8 mouse cellular contexts compared by ENCODE assay signal in genomic region chr5:149185806-149186205, GRCm38 (mm10). TPM values are rescaled to one million over a fixed set of nuclear protein-coding genes. Genes with fewer than 3 reads are reported as not detected.
DNase-seq lines count a peak whose midpoint lies in the region; ATAC-seq lines count a peak whose summit lies in the region.

No protein-coding gene starts in this region.

- DNase-seq in lung, adult 18-20 months, result no peak
- no peak for DNase-seq in layer of hippocampus, postnatal 25 days (ENCODE audit: extremely low spot score in 1 of 2, low spot score in 1 of 2)
- no peak for DNase-seq in B cell, adult 2 months
- DNase-seq in yolk sac, embryonic 10.5 days (ENCODE audit: low spot score), result no peak

- H3K27me3 ChIP-seq in lung, embryonic 16.5 days (ENCODE audit: control insufficient read depth, insufficient read depth, low read depth, low read length), result no peaks in the 10 kb centered on the region
- no peaks in the 10 kb centered on the region for H3K27me3 ChIP-seq in forebrain, embryonic 13.5 days
- H3K27me3 ChIP-seq in limb, embryonic 13.5 days, result no peaks in the 10 kb centered on the region
- no peaks in the 10 kb centered on the region for H3K27me3 ChIP-seq in stomach, embryonic 14.5 days (ENCODE audit: control insufficient read depth, insufficient read depth, low read length)

- H3K9me3 ChIP-seq in lung, embryonic 16.5 days (ENCODE audit: control insufficient read depth, low read length), result no peaks in the 10 kb centered on the region
- no peaks in the 10 kb centered on the region for H3K9me3 ChIP-seq in forebrain, embryonic 13.5 days (replicated peaks)
- H3K9me3 ChIP-seq in limb, embryonic 13.5 days, result no peaks in the 10 kb centered on the region
- no peaks in the 10 kb centered on the region for H3K9me3 ChIP-seq in stomach, embryonic 14.5 days (ENCODE audit: control insufficient read depth, low read depth, low read length)

- H3K4me1 ChIP-seq in lung, embryonic 16.5 days (replicated peaks; ENCODE audit: control insufficient read depth, insufficient read depth, low read length), result peaks cover 15% of the 10 kb centered on the region
- H3K4me1 ChIP-seq in forebrain, embryonic 13.5 days, result peaks cover 20% of the 10 kb centered on the region
- H3K4me1 ChIP-seq in limb, embryonic 13.5 days, result peaks cover 21% of the 10 kb centered on the region
- H3K4me1 ChIP-seq in stomach, embryonic 14.5 days (ENCODE audit: control insufficient read depth, insufficient read depth, low read length), result peaks cover 12% of the 10 kb centered on the region

- H3K4me3 ChIP-seq in lung, embryonic 16.5 days (ENCODE audit: low read length), result peak overlapping the region; percentile 89
- peak overlapping the region; percentile 88 for H3K4me3 ChIP-seq in forebrain, embryonic 13.5 days
- peak overlapping the region; percentile 84 for H3K4me3 ChIP-seq in limb, embryonic 13.5 days
- H3K4me3 ChIP-seq in stomach, embryonic 14.5 days (ENCODE audit: low read depth, low read length), result peak overlapping the region; percentile 73

- peaks cover 18% of the 10 kb centered on the region for H3K36me3 ChIP-seq in lung, embryonic 16.5 days (ENCODE audit: control insufficient read depth, insufficient read depth, low read length)
- H3K36me3 ChIP-seq in forebrain, embryonic 13.5 days (ENCODE audit: poor library complexity, severe bottlenecking), result peaks cover 20% of the 10 kb centered on the region
- H3K36me3 ChIP-seq in limb, embryonic 13.5 days, result peaks cover 20% of the 10 kb centered on the region
- H3K36me3 ChIP-seq in stomach, embryonic 14.5 days (ENCODE audit: control insufficient read depth, insufficient read depth, low read length), result peaks cover 20% of the 10 kb centered on the region

- H3K9ac ChIP-seq in lung, embryonic 16.5 days (ENCODE audit: low read length), result peak overlapping the region; percentile 88; the same call in 1 of the 2 replicates
- peak overlapping the region; percentile 89 for H3K9ac ChIP-seq in forebrain, embryonic 13.5 days
- H3K9ac ChIP-seq in limb, embryonic 13.5 days, result peak overlapping the region; percentile 83
- peak overlapping the region; percentile 73; the same call in 1 of the 2 replicates for H3K9ac ChIP-seq in stomach, embryonic 14.5 days (replicated peaks; ENCODE audit: low read depth, low read length)

- peak overlapping the region; percentile 93 for H3K4me2 ChIP-seq in lung, embryonic 16.5 days (ENCODE audit: low read depth, low read length)
- peak overlapping the region; percentile 71 for H3K4me2 ChIP-seq in forebrain, embryonic 13.5 days
- H3K4me2 ChIP-seq in limb, embryonic 13.5 days (replicated peaks), result peak overlapping the region; percentile 77
- H3K4me2 ChIP-seq in stomach, embryonic 14.5 days (replicated peaks; ENCODE audit: low read depth, low read length), result peak overlapping the region; percentile 75

- WGBS in lung, embryonic 16.5 days, result 51% methylated on average over 3 of the region's 3 CpGs
- WGBS in forebrain, embryonic 13.5 days, result 78% methylated on average over 3 of the region's 3 CpGs
- WGBS in limb, embryonic 13.5 days, result 79% methylated on average over 3 of the region's 3 CpGs
- WGBS in stomach, embryonic 14.5 days, result 70% methylated on average over 3 of the region's 3 CpGs

- ATAC-seq in lung, embryonic 16.5 days (ENCODE audit: low read depth), result no peak
- ATAC-seq in forebrain, embryonic 13.5 days, result no peak
- no peak for ATAC-seq in limb, embryonic 13.5 days (ENCODE audit: low FRiP score, low read depth)
- no peak for ATAC-seq in stomach, embryonic 14.5 days (ENCODE audit: insufficient number of reproducible peaks, insufficient read depth, low FRiP score, low read depth)

- no peak overlapping the region for H3K27ac ChIP-seq in lung, embryonic 16.5 days (ENCODE audit: low read length)
- H3K27ac ChIP-seq in forebrain, embryonic 13.5 days, result no peak overlapping the region
- H3K27ac ChIP-seq in limb, embryonic 13.5 days, result no peak overlapping the region
- no peak overlapping the region for H3K27ac ChIP-seq in stomach, embryonic 14.5 days (ENCODE audit: low read length)

RNA-seq across cellular contexts. Expression of gene Hmgb1, which starts 1.5 kb away (rescaled TPM):
- 1,316 and 1,601 TPM in 2 replicates for polyA plus RNA-seq in lung, embryonic 16.5 days (2015; fragmentation: Nextera tagmentation; extraction: Ambion mirVana)
- 1,631 and 1,827 TPM in 2 replicates for polyA plus RNA-seq in forebrain, embryonic 13.5 days (2015; fragmentation: Nextera tagmentation; extraction: Ambion mirVana)
- 1,754 and 1,889 TPM in 2 replicates for polyA plus RNA-seq in limb, embryonic 13.5 days (2015; fragmentation: Nextera tagmentation; extraction: Ambion mirVana)
- polyA plus RNA-seq in stomach, embryonic 14.5 days (2014; fragmentation: Nextera tagmentation; extraction: Ambion mirVana), result 1,555 and 1,628 TPM in 2 replicates
- total RNA-seq in layer of hippocampus, postnatal 25 days (2021), result 100 to 1,000 TPM; 139 to 159 TPM

RNA-seq across cellular contexts. Expression of gene Uspl1, which starts 1.7 kb away (rescaled TPM):
- 32.7 and 37.5 TPM in 2 replicates for polyA plus RNA-seq in lung, embryonic 16.5 days (2015; fragmentation: Nextera tagmentation; extraction: Ambion mirVana)
- polyA plus RNA-seq in forebrain, embryonic 13.5 days (2015; fragmentation: Nextera tagmentation; extraction: Ambion mirVana), result 54.8 and 61.1 TPM in 2 replicates
- 58.0 and 59.5 TPM in 2 replicates for polyA plus RNA-seq in limb, embryonic 13.5 days (2015; fragmentation: Nextera tagmentation; extraction: Ambion mirVana)
- polyA plus RNA-seq in stomach, embryonic 14.5 days (2014; fragmentation: Nextera tagmentation; extraction: Ambion mirVana), result 51.6 and 54.4 TPM in 2 replicates
- 10 to 100 TPM; 35.7 to 36.3 TPM for total RNA-seq in layer of hippocampus, postnatal 25 days (2021)
